Mouse (Mus musculus) thymus, adult 2 months (tissue): ENCODE data around the gene Zfp146.

Experiments used
- CTCF ChIP-seq: fragments of 200-500 bp; IDR thresholded peaks from 2 replicates; pipeline ENCODE4 v1.5.1; 2012; ENCODE audit warnings: mild to moderate bottlenecking, control low read depth, low read length, moderate library complexity, borderline replicate concordance; ENCODE audit not compliant: control insufficient read depth, poor library complexity, insufficient read depth; ENCODE audit errors: extremely low read depth
- POLR2A ChIP-seq: fragments of 200-500 bp; IDR thresholded peaks from 2 replicates; pipeline ENCODE4 v1.6.1; 2012; ENCODE audit warnings: mild to moderate bottlenecking, low read length, control low read depth, moderate library complexity; ENCODE audit not compliant: control insufficient read depth, poor library complexity, insufficient read depth; ENCODE audit errors: extremely low read depth

DNA sequence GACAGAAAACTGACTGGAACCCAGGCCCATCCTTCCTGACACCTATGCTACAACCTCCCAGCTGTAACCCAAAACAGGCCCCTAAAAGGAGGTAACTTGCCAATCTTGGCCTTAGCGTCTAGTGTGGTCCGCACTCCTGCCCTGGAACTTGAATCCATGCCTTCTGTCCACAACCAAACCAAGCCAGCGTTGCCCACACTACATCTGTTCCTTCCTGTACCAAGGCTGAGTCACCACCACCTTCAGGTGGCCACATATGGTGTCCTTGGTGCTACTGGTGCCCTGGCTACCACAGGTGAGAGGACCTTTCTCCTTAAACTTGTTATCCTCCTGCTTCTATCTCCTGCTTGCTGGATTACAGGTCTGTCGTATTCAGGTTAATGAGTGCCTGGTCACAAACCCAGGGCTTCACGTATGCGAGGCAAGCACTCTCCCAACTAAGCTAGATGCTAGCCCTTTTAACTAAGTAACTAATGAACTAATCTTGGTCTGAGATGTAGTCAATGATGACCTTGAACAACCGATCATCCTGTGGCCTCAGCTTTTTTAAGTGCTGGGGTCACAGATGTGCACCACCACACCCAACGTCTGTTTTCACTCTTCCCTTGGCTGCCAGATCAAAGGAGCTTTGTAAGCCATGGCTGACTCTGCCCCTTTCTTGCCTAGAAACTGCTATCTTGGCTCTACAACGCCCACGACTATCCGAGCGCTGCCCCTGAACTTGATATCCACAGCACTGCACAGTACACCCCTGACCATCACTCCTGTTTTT, 19.0 kb upstream of the Zfp146 start:
- TF ChIP-seq POLR2A (no peak), CTCF (no peak)
